Mouse (Mus musculus) skeletal muscle tissue, postnatal 0 days (tissue): ENCODE measurements around the gene Defa31. TPM values are rescaled to one million over a fixed set of nuclear protein-coding genes. Genes with fewer than 3 reads are reported as not detected.

ENCODE experiments used
- polyA plus RNA-seq: library from polyadenylated mRNA; unstranded; fragments of >200 nt; fragmentation: Nextera tagmentation; extraction: Ambion mirVana; gene quantifications from 2 replicates; pipeline ENCODE4 v1.2.1, GENCODE M21; 2015

The Defa31 gene
- polyA plus RNA-seq, result not detected in 2 replicates

GRCm38 (mm10) chr8:21191314-21191713, at the start of gene Defa31:
TSS of gene Defa31 (plus strand) at chr8:21191614.

GRCm38 (mm10) chr8:21161977-21162376, 29.4 kb upstream of the Defa31 start, which contains the start of gene Defa22:
TSS of gene Defa22 (plus strand) at chr8:21162277.

DNA sequence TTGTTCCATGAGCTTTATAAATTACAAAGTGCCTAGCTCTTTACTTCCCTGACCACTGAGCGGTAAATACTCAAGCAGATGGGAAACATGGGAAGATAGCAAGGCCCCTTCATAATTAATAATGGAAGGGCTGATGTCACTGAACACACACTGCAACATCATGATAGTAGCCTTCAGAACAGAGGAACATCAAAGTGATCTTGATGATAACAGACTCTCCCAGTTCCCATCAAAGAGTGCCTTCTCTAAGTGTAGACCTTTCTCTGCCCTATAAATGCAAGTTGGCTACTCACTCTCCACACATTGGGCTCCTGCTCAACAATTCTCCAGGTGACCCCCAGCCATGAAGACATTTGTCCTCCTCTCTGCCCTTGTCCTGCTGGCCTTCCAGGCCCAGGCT, 9.8 kb downstream of the Defa31 start, which contains the start of gene Gm15293:
Gene Gm15293, plus strand, starts transcription at position 301 of the 400 bp plus-strand sequence.

Other genes with a start within 250 kb of the Defa31 start
- not detected in 2 replicates for gene AY761185, start 246.9 kb upstream of the Defa31 start, polyA plus RNA-seq
- gene Defa21, start 166.1 kb upstream of the Defa31 start, polyA plus RNA-seq, result not detected in 2 replicates
- not detected in 2 replicates for gene Defa23, start 136.6 kb upstream of the Defa31 start, polyA plus RNA-seq
- not detected in 2 replicates for gene Defa35, start 126.6 kb upstream of the Defa31 start, polyA plus RNA-seq
- not detected in 2 replicates for gene Defa25, start 107.2 kb upstream of the Defa31 start, polyA plus RNA-seq
- not detected in 2 replicates for gene Gm14851, start 95.6 kb upstream of the Defa31 start, polyA plus RNA-seq
- gene Defa30, start 57.0 kb upstream of the Defa31 start, polyA plus RNA-seq, result not detected in 2 replicates
- gene Defa22, start 29.3 kb upstream of the Defa31 start, polyA plus RNA-seq, result not detected in 2 replicates
- gene Gm15293, start 9.9 kb downstream of the Defa31 start, polyA plus RNA-seq, result not detected in 2 replicates
- gene Gm15292, start 58.1 kb downstream of the Defa31 start, polyA plus RNA-seq, result not detected in 2 replicates
- gene Defa27, start 123.9 kb downstream of the Defa31 start, polyA plus RNA-seq, result not detected in 2 replicates
- gene Defa29, start 135.4 kb downstream of the Defa31 start, polyA plus RNA-seq, result not detected in 2 replicates
- gene Defa2, start 186.9 kb downstream of the Defa31 start, polyA plus RNA-seq, result not detected in 2 replicates
- gene Defa33, start 200.2 kb downstream of the Defa31 start, polyA plus RNA-seq, result not detected in 2 replicates
- not detected in 2 replicates for gene Defa36, start 235.8 kb downstream of the Defa31 start, polyA plus RNA-seq